Mouse (Mus musculus) bone marrow, adult 2 months (tissue): ENCODE measurements at regions not wholly inside any gene's neighbourhood (a gene's known extent, or its start where the extent isn't known, plus 50 kb on each side); places are given as distances from the start of the nearest gene placed in this dataset.

ENCODE experiments used
- H3K27ac ChIP-seq: fragments of 200-500 bp; 2 replicates; pipeline ENCODE4 v1.5.1; 2012; ENCODE audit warnings: low read depth, mild to moderate bottlenecking, control low read depth, inconsistent platforms, low read length; ENCODE audit not compliant: control insufficient read depth, poor library complexity, insufficient read depth
- H3K4me1 ChIP-seq: fragments of 200-500 bp; 2 replicates; pipeline ENCODE4 v1.6.1; 2011; ENCODE audit warnings: low read length; ENCODE audit not compliant: control insufficient read depth, insufficient read depth
- H3K4me3 ChIP-seq: fragments of 200-500 bp; replicated peaks from 2 replicates; pipeline ENCODE3; 2011; ENCODE audit warnings: mild to moderate bottlenecking, low read depth, low read length, control low read depth; ENCODE audit not compliant: control insufficient read depth
- CTCF ChIP-seq: fragments of 200-500 bp; IDR thresholded peaks from 2 replicates; pipeline ENCODE4 v1.5.1; 2011; ENCODE audit warnings: low read length, control low read depth; ENCODE audit not compliant: control insufficient read depth, insufficient read depth
- POLR2A ChIP-seq: fragments of 200-500 bp; IDR thresholded peaks from 2 replicates; pipeline ENCODE4 v1.6.1; 2011; ENCODE audit warnings: low read depth, mild to moderate bottlenecking, control low read depth, low read length, borderline replicate concordance; ENCODE audit not compliant: control insufficient read depth
- WGBS: fragments of 180-500 bp; shearing (Covaris S2); methylation state at CpG from one replicate; pipeline ENCODE4 v1.1.7; 2018; 5-methylcytosine and 5-hydroxymethylcytosine counted together

DNA sequence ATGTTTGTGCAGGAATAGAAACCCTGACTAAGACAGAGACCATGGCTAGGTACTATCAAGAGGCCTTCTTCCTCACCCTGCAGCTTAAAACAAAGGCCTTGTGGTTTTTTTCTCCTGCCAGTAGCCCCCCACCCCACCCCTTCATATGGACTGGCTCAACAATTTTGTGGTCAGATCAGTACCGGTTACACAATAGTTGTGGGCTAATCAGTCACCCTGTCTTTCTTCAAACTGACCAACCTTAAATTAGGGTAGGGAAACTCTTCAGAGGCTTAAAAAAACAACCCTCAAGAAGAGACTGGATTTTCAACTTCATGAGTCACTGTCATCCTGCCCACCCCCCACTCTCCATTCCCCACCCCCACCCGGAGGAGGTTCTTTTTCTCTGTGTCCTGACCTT, 58.6 kb upstream of the Usp27x start:
- WGBS: 22% methylated on average over 2 of the region's 2 CpGs
- Histone ChIP-seq H3K4me3 (no peak overlapping the region), H3K27ac (no peak overlapping the region), H3K4me1 (no peaks in the 10 kb centered on the region)
- TF ChIP-seq POLR2A: no peak
- TF ChIP-seq CTCF: no peak

DNA sequence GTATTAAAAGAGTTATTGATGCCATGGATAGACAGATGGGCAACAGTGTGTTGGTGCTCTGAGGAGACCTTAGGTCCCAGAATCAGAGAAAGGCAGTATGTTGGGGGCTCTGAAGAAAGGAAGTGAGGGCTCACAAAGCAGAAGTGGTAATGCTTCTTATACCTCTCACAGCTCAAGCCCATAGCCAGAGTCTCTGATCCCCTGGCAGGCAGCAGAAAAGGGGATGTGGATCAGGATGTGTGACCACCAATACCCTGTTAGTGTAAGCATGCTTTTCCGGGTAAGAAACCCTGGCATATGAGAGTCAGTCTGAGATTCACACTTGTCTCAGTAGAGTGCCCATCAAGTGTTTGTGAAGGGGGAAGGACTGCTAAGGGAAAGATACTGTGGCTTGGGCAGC, 54.8 kb upstream of the Usp27x start:
- no peaks in the 10 kb centered on the region for H3K4me1 ChIP-seq
- H3K4me3 ChIP-seq: no peak overlapping the region
- WGBS: 14% methylated on average over 1 of the region's 1 CpGs
- no peak for TF ChIP-seq POLR2A
- no peak for TF ChIP-seq CTCF
- no peak overlapping the region for H3K27ac ChIP-seq

DNA sequence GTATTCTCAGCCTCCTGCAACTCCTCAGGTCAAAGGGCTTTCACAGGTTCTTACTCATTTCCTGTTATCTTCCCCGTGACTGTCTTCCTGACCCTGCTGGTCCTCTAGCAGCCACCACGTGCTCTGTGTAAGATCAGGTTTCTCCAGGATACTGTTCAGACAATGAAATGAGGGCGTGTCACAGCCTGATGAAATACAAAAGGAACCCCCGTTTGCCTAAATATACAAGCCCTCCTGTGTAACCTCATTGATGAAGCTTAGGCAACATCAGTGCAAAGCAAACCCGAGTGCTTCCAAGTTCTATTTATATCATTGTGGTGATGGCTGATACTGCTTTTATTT, 53.9 kb upstream of the Usp27x start:
- TF ChIP-seq POLR2A (no peak), CTCF (no peak)
- H3K4me3 ChIP-seq: no peak overlapping the region
- 27% methylated on average over 5 of the region's 5 CpGs for WGBS
- H3K27ac ChIP-seq: no peak overlapping the region
- no peaks in the 10 kb centered on the region for H3K4me1 ChIP-seq

DNA sequence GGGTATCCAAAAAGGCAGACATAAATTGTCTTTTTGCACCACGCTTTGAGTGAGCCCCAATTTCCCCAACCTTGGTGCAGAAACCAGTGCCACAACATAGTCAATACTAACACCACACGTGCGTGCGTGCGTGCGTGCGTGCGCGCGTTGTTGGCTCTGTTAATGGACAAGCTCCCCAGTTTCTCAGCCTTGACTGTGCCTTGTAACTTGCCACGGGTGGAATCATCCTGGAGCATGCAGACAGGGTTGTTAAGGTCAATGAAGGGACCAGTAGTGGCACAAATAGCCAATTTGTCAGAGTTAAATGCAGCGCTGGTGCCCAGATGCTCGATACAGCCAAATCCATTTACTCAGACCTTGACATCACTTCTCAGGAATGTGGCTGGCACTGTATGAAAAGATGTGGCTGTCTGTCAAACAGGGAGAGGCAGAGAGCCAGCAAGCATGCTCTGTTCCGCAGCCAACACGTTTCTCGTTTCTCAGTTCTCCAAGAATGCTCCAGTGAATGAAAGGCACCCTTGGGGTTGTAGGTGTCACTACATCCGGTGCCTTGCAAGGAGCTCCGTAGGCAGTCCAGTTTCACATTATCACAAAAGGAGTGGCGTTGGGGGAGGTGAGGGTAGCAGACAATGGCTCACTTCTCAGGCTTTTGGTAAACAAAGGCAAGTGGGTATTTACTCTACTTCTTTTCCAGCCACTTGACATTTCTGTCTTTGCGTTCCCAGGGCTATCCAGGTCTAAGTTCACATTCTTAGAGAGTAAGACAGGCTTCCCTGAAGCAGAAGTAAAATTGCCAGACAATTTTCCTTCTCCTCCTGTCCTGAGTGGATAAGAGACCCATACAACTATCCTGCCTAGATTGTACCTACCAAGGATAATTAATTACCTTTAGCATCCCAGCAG, 53.2 kb upstream of the Usp27x start:
- H3K27ac ChIP-seq: no peak overlapping the region
- no peaks in the 10 kb centered on the region for H3K4me1 ChIP-seq
- no peak overlapping the region for H3K4me3 ChIP-seq
- TF ChIP-seq POLR2A (no peak), CTCF (no peak)
- WGBS: 60% methylated on average over 20 of the region's 20 CpGs
